In genomic region chr8:79153201-79153600, GRCm38 (mm10) we compare ENCODE assay signal across 23 mouse cellular contexts.
A peak's percentile ranks its signal among the peaks of the same experiment; 100 is the strongest.
DNase-seq lines count a peak whose midpoint lies in the region; ATAC-seq and TF ChIP-seq lines count a peak whose summit lies in the region.
"Had no signal": no experiment of that assay in that cellular context is flagged by ENCODE, and none has a peak within 500 bp of the region (broad histone marks: within the 10 kb centered on the region; RNA-seq: fewer than 3 reads in every experiment).

No protein-coding gene starts in this region.

- 0 out of 2 replicates have a peak, but pooled peaks have one; percentile 41 for ATAC-seq in intestine, postnatal 0 days
- ATAC-seq in intestine, embryonic 16.5 days: no peak
- no peak for ATAC-seq in kidney, embryonic 14.5 days (ENCODE audit: low FRiP score, low TSS enrichment)
- ATAC-seq in forebrain, postnatal 0 days: no peak
- ATAC-seq: forebrain, embryonic 14.5 days had no signal

- 81% methylated on average over 1 of the region's 1 CpGs for WGBS in intestine, postnatal 0 days
- 83% methylated on average over 1 of the region's 1 CpGs for WGBS in intestine, embryonic 16.5 days
- WGBS in kidney, embryonic 14.5 days: 100% methylated on average over 1 of the region's 1 CpGs
- 43% methylated on average over 1 of the region's 1 CpGs for WGBS in liver, adult 2 months
- 97% methylated on average over 1 of the region's 1 CpGs for WGBS in forebrain, postnatal 0 days

- no peak overlapping the region for H3K4me2 ChIP-seq in intestine, postnatal 0 days (replicated peaks; ENCODE audit: low read depth)
- no peak overlapping the region for H3K4me2 ChIP-seq in intestine, embryonic 16.5 days (ENCODE audit: low read depth, low read length)
- H3K4me2 ChIP-seq in kidney, embryonic 14.5 days (replicated peaks; ENCODE audit: low read depth, low read length): no peak overlapping the region
- no peak overlapping the region for H3K4me2 ChIP-seq in forebrain, postnatal 0 days (ENCODE audit: low read depth)
- H3K4me2 ChIP-seq: embryonic facial prominence, embryonic 12.5 days; embryonic facial prominence, embryonic 15.5 days; heart, embryonic 13.5 days; hindbrain, embryonic 15.5 days had no signal

- H3K4me1 ChIP-seq in intestine, postnatal 0 days (replicated peaks; ENCODE audit: control insufficient read depth, insufficient read depth, low read length): 0 out of 2 replicates have a peak, but pooled peaks cover 3% of the 10 kb centered on the region
- no peaks in the 10 kb centered on the region for H3K4me1 ChIP-seq in intestine, embryonic 16.5 days (ENCODE audit: control insufficient read depth, insufficient read depth, low read length)
- no peaks in the 10 kb centered on the region for H3K4me1 ChIP-seq in kidney, embryonic 14.5 days (ENCODE audit: control insufficient read depth, insufficient read depth, low read length)
- no peaks in the 10 kb centered on the region for H3K4me1 ChIP-seq in liver, adult 2 months (ENCODE audit: control insufficient read depth, insufficient read depth, low read length)
- H3K4me1 ChIP-seq in forebrain, postnatal 0 days (ENCODE audit: insufficient read depth): no peaks in the 10 kb centered on the region
- H3K4me1 ChIP-seq: hindbrain, embryonic 15.5 days had no signal

- H3K27ac ChIP-seq in intestine, postnatal 0 days (ENCODE audit: low read depth, low read length): no peak overlapping the region
- no peak overlapping the region for H3K27ac ChIP-seq in intestine, embryonic 16.5 days (ENCODE audit: low read length)
- H3K27ac ChIP-seq in kidney, embryonic 14.5 days (ENCODE audit: low read depth, low read length): no peak overlapping the region
- H3K27ac ChIP-seq in liver, adult 2 months (replicated peaks; ENCODE audit: insufficient read depth, low read depth, low read length): no peak overlapping the region
- H3K27ac ChIP-seq in forebrain, postnatal 0 days (ENCODE audit: low read depth, low read length): no peak overlapping the region
- H3K27ac ChIP-seq: embryonic facial prominence, embryonic 12.5 days; embryonic facial prominence, embryonic 15.5 days; heart, embryonic 13.5 days; hindbrain, embryonic 15.5 days had no signal

- no peak overlapping the region for H3K4me3 ChIP-seq in intestine, postnatal 0 days (ENCODE audit: low read depth, low read length)
- H3K4me3 ChIP-seq in intestine, embryonic 16.5 days (ENCODE audit: low read length): no peak overlapping the region
- H3K4me3 ChIP-seq in kidney, embryonic 14.5 days (ENCODE audit: low read length): no peak overlapping the region
- no peak overlapping the region for H3K4me3 ChIP-seq in liver, adult 2 months (ENCODE audit: insufficient read depth, low read depth, low read length)
- no peak overlapping the region for H3K4me3 ChIP-seq in forebrain, postnatal 0 days (ENCODE audit: low read depth, low read length)
- H3K4me3 ChIP-seq: embryonic facial prominence, embryonic 12.5 days; embryonic facial prominence, embryonic 15.5 days; heart, embryonic 13.5 days; hindbrain, embryonic 15.5 days had no signal

- H3K79me2 ChIP-seq in liver, adult 2 months (ENCODE audit: control insufficient read depth, insufficient read depth, low read length): no peaks in the 10 kb centered on the region

- peak; percentile 53 for DNase-seq in kidney, adult 9 months
- peak; percentile 19 for DNase-seq in liver, adult 2 months (ENCODE audit: extremely low read depth, low read depth, low spot score)
- no peak for DNase-seq in liver
- DNase-seq in forebrain, postnatal 0 days: no peak
- DNase-seq: adrenal gland, adult 2 months; adrenal gland, postnatal 14 days; B cell, adult 2 months; cerebellum, adult 11 months; cerebellum, adult 2 months; cerebellum, adult 9-11 months; cerebellum, postnatal 25 days; gastrocnemius, postnatal 25 days; heart, adult 18-20 months; heart, postnatal 14 days; heart, postnatal 4 days had no signal

- no peak for TF ChIP-seq CTCF in intestine, postnatal 0 days (IDR thresholded peaks at IDR 0.05; ENCODE audit: low read depth)
- no peak for TF ChIP-seq CTCF in liver, adult 2 months (IDR thresholded peaks at IDR 0.05; ENCODE audit: low read depth, low read length)
- no peak for TF ChIP-seq CTCF in forebrain, postnatal 0 days (IDR thresholded peaks at IDR 0.05; ENCODE audit: low read depth)

- no peaks in the 10 kb centered on the region for H3K27me3 ChIP-seq in intestine, postnatal 0 days (replicated peaks; ENCODE audit: control insufficient read depth, insufficient read depth, low read length)
- no peaks in the 10 kb centered on the region for H3K27me3 ChIP-seq in intestine, embryonic 16.5 days (replicated peaks; ENCODE audit: control insufficient read depth, insufficient read depth, low read length)
- no peaks in the 10 kb centered on the region for H3K27me3 ChIP-seq in kidney, embryonic 14.5 days (ENCODE audit: control insufficient read depth, insufficient read depth, low read length)
- no peaks in the 10 kb centered on the region for H3K27me3 ChIP-seq in liver, adult 2 months (ENCODE audit: control insufficient read depth, insufficient read depth, low read length)
- H3K27me3 ChIP-seq in forebrain, postnatal 0 days (ENCODE audit: insufficient read depth, low read length): no peaks in the 10 kb centered on the region
- H3K27me3 ChIP-seq: embryonic facial prominence, embryonic 12.5 days; embryonic facial prominence, embryonic 15.5 days; heart, embryonic 13.5 days; hindbrain, embryonic 15.5 days had no signal

- no peak for TF ChIP-seq POLR2A in liver, adult 2 months (IDR thresholded peaks at IDR 0.05; ENCODE audit: extremely low read depth, insufficient read depth, low read length)

- peaks cover 8% of the 10 kb centered on the region; the same call in 1 of the 2 replicates for H3K36me3 ChIP-seq in intestine, postnatal 0 days (ENCODE audit: control insufficient read depth, insufficient read depth)
- H3K36me3 ChIP-seq in intestine, embryonic 16.5 days (ENCODE audit: control insufficient read depth, insufficient read depth, low read length): no peaks in the 10 kb centered on the region
- H3K36me3 ChIP-seq in kidney, embryonic 14.5 days (ENCODE audit: control insufficient read depth, insufficient read depth, low read length): peaks cover 13% of the 10 kb centered on the region; the same call in 1 of the 2 replicates
- H3K36me3 ChIP-seq in liver, adult 2 months (ENCODE audit: control insufficient read depth, insufficient read depth, low read length): no peaks in the 10 kb centered on the region
- 0 out of 2 replicates have a peak, but pooled peaks cover 10% of the 10 kb centered on the region for H3K36me3 ChIP-seq in forebrain, postnatal 0 days (ENCODE audit: insufficient read depth)

- H3K9me3 ChIP-seq in intestine, postnatal 0 days (ENCODE audit: control insufficient read depth): no peaks in the 10 kb centered on the region
- H3K9me3 ChIP-seq in intestine, embryonic 16.5 days (ENCODE audit: control insufficient read depth, low read length): no peaks in the 10 kb centered on the region
- H3K9me3 ChIP-seq in kidney, embryonic 14.5 days (ENCODE audit: control insufficient read depth, low read length): no peaks in the 10 kb centered on the region
- no peaks in the 10 kb centered on the region for H3K9me3 ChIP-seq in forebrain, postnatal 0 days (ENCODE audit: low read length)
- H3K9me3 ChIP-seq: embryonic facial prominence, embryonic 12.5 days; embryonic facial prominence, embryonic 15.5 days; heart, embryonic 13.5 days; hindbrain, embryonic 15.5 days had no signal

- no peak overlapping the region for H3K9ac ChIP-seq in intestine, postnatal 0 days (ENCODE audit: low read depth, low read length)
- no peak overlapping the region for H3K9ac ChIP-seq in intestine, embryonic 16.5 days (ENCODE audit: low read depth, low read length)
- no peak overlapping the region for H3K9ac ChIP-seq in kidney, embryonic 14.5 days (ENCODE audit: low read depth, low read length)
- H3K9ac ChIP-seq in liver, adult 2 months (ENCODE audit: low read depth, low read length): no peak overlapping the region
- H3K9ac ChIP-seq in forebrain, postnatal 0 days: no peak overlapping the region
- H3K9ac ChIP-seq: embryonic facial prominence, embryonic 12.5 days; embryonic facial prominence, embryonic 15.5 days; heart, embryonic 13.5 days; hindbrain, embryonic 15.5 days had no signal

Comparison
In these comparisons a context has a peak if more than half of its experiments do, and no peak if none do; other contexts are left out.
1. DNase-seq: peak in kidney, adult 9 months (single experiment) and liver, adult 2 months (single experiment); none in liver (single experiment) and forebrain, postnatal 0 days (single experiment).